Mouse (Mus musculus) midbrain, embryonic 15.5 days (tissue): ENCODE results near the gene Errfi1. TPM values are rescaled to one million over a fixed set of nuclear protein-coding genes. Genes with fewer than 3 reads are reported as not detected.

ENCODE experiments used
- ATAC-seq: fragments of 200-750 bp; cut with Nextera tagmentation; replicated peaks from 2 replicates; pipeline ENCODE4 v1.8.0; 2017; ENCODE audit warnings: moderate TSS enrichment
- H3K27ac ChIP-seq: fragments of 300-500 bp; sonication (generic); 2 replicates; pipeline ENCODE4 v1.5.1; 2015; ENCODE audit warnings: mild to moderate bottlenecking, inconsistent platforms
- H3K27me3 ChIP-seq: fragments of 300-500 bp; sonication (generic); replicated peaks from 2 replicates; pipeline ENCODE4 v1.6.1; 2015; ENCODE audit warnings: inconsistent platforms
- H3K36me3 ChIP-seq: fragments of 300-500 bp; sonication (generic); replicated peaks from 2 replicates; pipeline ENCODE4 v1.6.1; 2015; ENCODE audit warnings: inconsistent platforms
- H3K4me1 ChIP-seq: fragments of 300-500 bp; sonication (generic); 2 replicates; pipeline ENCODE4 v1.6.1; 2015; ENCODE audit warnings: inconsistent platforms
- H3K4me2 ChIP-seq: fragments of 300-500 bp; sonication (generic); 2 replicates; pipeline ENCODE4 v1.6.1; 2015; ENCODE audit warnings: inconsistent platforms, mild to moderate bottlenecking, moderate library complexity
- H3K4me3 ChIP-seq: fragments of 300-500 bp; sonication (generic); 2 replicates; pipeline ENCODE4 v1.5.1; 2015; ENCODE audit warnings: mild to moderate bottlenecking, inconsistent platforms
- H3K9ac ChIP-seq: fragments of 300-500 bp; sonication (generic); 2 replicates; pipeline ENCODE4 v1.6.1; 2015; ENCODE audit warnings: mild to moderate bottlenecking, inconsistent platforms
- H3K9me3 ChIP-seq: fragments of 300-500 bp; sonication (generic); 2 replicates; pipeline ENCODE4 v1.6.1; 2016; ENCODE audit warnings: inconsistent platforms
- WGBS: fragments of 180-500 bp; shearing (Covaris S2); methylation state at CpG from one replicate; pipeline ENCODE4 v1.1.7; 2015; ENCODE audit warnings: mixed read lengths; 5-methylcytosine and 5-hydroxymethylcytosine counted together
- polyA plus RNA-seq: library from polyadenylated mRNA; unstranded; fragments of >200 nt; fragmentation: Nextera tagmentation; extraction: Ambion mirVana; gene quantifications from 2 replicates; pipeline ENCODE4 v1.2.1, GENCODE M21; 2015

Gene Errfi1
- polyA plus RNA-seq = 25.6 and 26.4 TPM in 2 replicates

DNA sequence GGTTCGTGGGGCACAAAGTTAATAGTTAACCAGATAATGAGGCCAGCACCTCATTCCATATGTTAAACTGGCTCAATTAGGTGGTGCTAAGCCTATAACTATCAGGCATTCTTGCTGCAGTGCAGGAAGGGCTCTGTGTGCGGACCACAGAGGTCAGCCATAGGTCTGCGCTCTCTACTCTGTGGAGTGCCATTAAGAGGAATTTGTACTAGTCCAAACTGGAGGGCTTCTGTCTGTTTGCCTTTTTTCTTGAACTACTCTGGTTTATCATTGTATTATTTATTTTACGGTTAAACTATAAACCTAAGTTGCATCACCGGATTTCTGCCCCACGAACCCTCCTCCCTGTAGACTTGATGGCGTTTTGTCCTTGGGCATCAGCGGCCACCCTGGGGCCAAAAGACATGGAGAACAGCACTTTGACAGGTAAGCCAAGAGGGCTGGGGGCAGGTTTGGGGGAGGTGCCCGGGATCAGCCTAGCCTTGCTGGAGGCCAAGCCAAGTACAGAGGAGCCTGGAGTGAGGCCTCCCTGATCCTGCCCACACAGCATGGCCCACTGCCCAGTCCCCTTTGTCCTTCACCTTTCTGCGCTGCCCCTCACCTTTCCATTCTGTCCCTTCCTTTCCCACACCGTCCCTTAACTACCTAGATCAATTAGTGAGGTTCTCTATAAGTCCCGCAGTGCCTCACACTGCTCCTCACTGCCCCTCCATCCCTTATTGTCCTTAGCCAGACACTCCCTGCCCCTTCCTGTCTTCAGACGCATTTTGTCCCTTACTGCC lies at the start of gene Errfi1:
Gene Errfi1, plus strand, starts transcription at position 240 of the 782 bp plus-strand sequence.
- Histone ChIP-seq H3K27ac (peak within 1 kb of the TSS; percentile 98), H3K4me2 (peak within 1 kb of the TSS; percentile 81), H3K4me1 (peaks cover 18% of the 10 kb centered on the region), H3K27me3 (no peaks in the 10 kb centered on the region), H3K4me3 (peak within 1 kb of the TSS; percentile 89), H3K9me3 (no peaks in the 10 kb centered on the region), H3K36me3 (no peaks in the 10 kb centered on the region), H3K9ac (peak within 1 kb of the TSS; percentile 47)
- 56% methylated on average over 13 of the region's 13 CpGs for WGBS
- peak; percentile 34 for ATAC-seq

DNA sequence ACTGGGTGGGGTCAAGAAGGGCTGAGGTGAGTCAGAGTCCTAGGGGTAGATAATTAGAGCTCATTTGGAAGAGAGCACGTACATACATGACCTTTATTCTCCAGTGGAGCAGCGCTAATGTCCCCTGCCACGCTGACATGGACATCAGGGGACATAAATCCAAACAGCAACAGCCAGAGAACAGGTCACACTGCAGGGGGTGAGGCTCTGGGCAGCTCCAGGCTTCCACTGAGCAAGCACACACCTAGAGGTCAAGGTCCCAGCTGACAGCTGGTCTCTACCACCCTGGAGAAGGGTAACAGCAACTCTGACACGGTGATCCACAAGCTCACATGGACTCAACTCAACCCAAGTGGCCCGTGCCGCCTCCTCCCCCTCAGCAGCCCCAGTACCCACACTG lies 49.5 kb upstream of the Errfi1 start:
- H3K27me3 ChIP-seq = no peaks in the 10 kb centered on the region
- no peak for ATAC-seq
- H3K4me3 ChIP-seq = no peak overlapping the region
- 84% methylated on average over 6 of the region's 6 CpGs for WGBS
- no peaks in the 10 kb centered on the region for H3K4me1 ChIP-seq
- no peaks in the 10 kb centered on the region for H3K9me3 ChIP-seq
- H3K4me2 ChIP-seq = no peak overlapping the region
- no peak overlapping the region for H3K9ac ChIP-seq
- no peaks in the 10 kb centered on the region for H3K36me3 ChIP-seq
- H3K27ac ChIP-seq = no peak overlapping the region

DNA sequence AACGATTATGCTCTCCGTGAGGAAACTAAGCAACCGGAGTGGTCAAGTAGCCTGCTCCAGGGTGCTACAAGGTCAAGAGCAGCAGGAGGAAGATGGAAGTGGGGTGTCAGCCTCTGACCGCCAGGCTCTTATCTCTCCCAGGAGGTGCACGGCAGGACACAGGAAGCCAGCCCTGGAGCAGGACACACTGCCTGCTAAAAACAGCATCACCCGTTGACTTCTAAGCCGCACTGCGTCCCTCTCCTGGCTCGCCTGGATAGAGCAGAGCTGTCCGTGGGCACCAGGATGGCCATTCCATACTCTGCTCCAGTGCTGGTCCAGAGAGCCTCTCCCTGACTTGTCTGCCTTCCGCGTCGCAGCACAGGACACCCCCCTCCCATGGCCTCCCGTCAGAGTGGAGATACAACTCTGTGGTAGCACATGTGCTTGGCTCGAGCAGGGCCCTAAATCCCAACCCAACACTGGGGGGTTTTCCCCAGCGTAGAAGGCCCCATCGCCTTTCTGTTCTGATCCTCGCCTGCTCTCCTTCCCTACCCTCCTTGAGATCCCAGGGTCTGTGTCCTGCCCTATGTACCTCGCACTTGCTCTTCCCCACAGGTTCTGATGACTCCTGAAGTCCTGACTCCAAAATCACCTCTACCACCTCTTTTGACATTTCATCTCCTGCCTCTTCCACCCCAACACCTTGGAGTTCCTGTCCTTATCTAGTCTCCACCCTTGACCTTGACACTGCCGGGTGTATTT lies 45.8 kb upstream of the Errfi1 start:
- H3K27me3 ChIP-seq = no peaks in the 10 kb centered on the region
- no peak overlapping the region for H3K4me3 ChIP-seq
- H3K9ac ChIP-seq = no peak overlapping the region
- H3K4me1 ChIP-seq = no peaks in the 10 kb centered on the region
- H3K36me3 ChIP-seq = no peaks in the 10 kb centered on the region
- ATAC-seq = no peak
- no peak overlapping the region for H3K4me2 ChIP-seq
- WGBS = 88% methylated on average over 20 of the region's 20 CpGs
- no peaks in the 10 kb centered on the region for H3K9me3 ChIP-seq
- H3K27ac ChIP-seq = no peak overlapping the region

DNA sequence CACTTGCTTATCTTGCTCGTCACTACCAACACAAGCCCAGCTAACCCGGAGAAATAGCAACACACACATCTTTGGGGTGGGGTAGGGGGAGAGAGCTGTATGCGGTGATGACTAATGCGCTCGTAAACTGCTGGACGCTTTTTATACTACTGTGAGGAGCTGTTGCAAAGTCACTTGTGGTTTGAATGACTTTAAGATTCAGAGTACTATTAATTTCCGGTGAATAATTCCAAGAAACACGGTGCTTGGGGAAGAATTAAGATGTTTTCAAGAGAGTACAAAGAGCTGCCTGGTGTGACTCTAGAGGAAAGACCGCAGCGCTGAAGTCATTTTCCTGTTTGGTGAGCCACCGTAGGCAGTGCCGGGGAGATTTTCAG lies 45.3 kb upstream of the Errfi1 start:
- H3K36me3 ChIP-seq = no peaks in the 10 kb centered on the region
- no peaks in the 10 kb centered on the region for H3K4me1 ChIP-seq
- no peaks in the 10 kb centered on the region for H3K27me3 ChIP-seq
- no peak overlapping the region for H3K27ac ChIP-seq
- 80% methylated on average over 12 of the region's 12 CpGs for WGBS
- no peak overlapping the region for H3K4me2 ChIP-seq
- H3K9me3 ChIP-seq = no peaks in the 10 kb centered on the region
- H3K4me3 ChIP-seq = no peak overlapping the region
- H3K9ac ChIP-seq = no peak overlapping the region
- ATAC-seq = no peak

DNA sequence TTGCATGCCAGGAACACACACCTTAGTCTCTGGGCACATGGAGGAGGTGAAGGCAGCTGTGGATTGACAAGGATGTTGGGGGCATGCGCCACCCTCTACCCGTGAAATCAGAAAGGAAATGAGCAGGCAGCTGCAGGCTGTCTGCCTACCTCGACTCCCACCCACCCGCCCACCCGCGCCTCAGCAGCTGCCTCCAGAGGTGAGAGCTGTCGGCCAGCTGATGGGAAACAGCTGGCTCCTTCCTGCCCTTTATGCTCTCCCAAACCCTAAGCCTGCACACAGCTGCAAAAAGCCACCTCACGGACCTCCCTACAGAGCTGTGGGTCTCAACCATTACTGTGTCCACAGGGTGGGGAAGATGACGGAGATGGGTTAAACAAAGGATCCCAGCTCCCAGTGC lies 44.4 kb upstream of the Errfi1 start:
- no peak overlapping the region for H3K27ac ChIP-seq
- WGBS = 68% methylated on average over 9 of the region's 9 CpGs
- no peak overlapping the region for H3K4me3 ChIP-seq
- no peak overlapping the region for H3K4me2 ChIP-seq
- H3K9me3 ChIP-seq = no peaks in the 10 kb centered on the region
- H3K9ac ChIP-seq = no peak overlapping the region
- H3K36me3 ChIP-seq = no peaks in the 10 kb centered on the region
- no peaks in the 10 kb centered on the region for H3K4me1 ChIP-seq
- no peak for ATAC-seq
- H3K27me3 ChIP-seq = no peaks in the 10 kb centered on the region

DNA sequence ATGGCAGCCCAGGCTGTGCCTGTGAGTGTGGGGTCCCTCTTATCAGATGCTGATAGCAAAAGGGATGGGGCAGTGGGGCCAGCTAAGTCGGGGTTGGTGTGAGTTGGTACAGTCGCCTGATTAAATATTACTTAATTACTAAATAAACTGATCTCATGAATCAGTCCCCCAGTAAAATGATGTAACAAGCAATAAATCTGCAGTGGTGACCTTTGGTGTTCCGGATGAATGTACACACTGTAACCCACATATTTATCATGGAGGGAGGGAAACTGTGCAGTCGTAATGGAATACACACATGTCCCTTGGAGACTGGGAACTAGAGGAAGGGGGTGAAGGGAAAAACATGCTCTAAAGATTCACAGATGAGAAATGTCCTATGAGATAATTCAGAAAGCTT lies 38.6 kb upstream of the Errfi1 start:
- Histone ChIP-seq H3K4me2 (no peak overlapping the region), H3K9ac (no peak overlapping the region), H3K9me3 (no peaks in the 10 kb centered on the region), H3K4me3 (no peak overlapping the region), H3K36me3 (no peaks in the 10 kb centered on the region), H3K27me3 (no peaks in the 10 kb centered on the region), H3K27ac (no peak overlapping the region), H3K4me1 (no peaks in the 10 kb centered on the region)
- ATAC-seq = no peak
- WGBS = 92% methylated on average over 4 of the region's 4 CpGs

DNA sequence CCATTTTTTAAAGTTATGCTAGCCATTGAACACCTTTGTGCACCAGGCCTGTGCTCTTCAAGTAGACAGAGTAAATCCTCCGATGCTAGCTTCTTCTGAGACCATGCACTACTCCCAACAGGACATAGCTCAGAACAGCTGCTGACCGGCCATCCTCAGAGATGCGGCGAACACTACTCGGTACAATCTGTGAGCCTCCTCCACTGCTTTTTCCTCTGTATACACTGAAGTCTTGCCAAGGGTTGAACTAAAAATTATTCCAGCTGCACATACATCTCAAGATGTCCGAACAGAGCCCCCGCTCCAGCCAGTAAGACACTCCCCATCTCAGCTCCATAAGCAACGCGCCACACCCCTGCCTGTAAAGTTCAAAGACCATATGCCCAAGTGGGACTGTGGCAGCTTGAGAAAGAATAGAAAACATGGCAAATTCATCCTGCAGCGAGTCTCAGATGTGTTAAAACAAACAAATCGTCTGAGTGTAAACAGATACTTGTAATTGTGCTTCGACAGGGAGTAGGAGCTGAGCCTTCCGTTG lies 37.2 kb upstream of the Errfi1 start:
- Histone ChIP-seq H3K27me3 (no peaks in the 10 kb centered on the region), H3K4me2 (no peak overlapping the region), H3K27ac (no peak overlapping the region), H3K9ac (no peak overlapping the region), H3K4me1 (0 out of 2 replicates have a peak, but pooled peaks cover 3% of the 10 kb centered on the region), H3K4me3 (no peak overlapping the region), H3K9me3 (no peaks in the 10 kb centered on the region), H3K36me3 (no peaks in the 10 kb centered on the region)
- ATAC-seq = no peak
- WGBS = 84% methylated on average over 13 of the region's 13 CpGs

DNA sequence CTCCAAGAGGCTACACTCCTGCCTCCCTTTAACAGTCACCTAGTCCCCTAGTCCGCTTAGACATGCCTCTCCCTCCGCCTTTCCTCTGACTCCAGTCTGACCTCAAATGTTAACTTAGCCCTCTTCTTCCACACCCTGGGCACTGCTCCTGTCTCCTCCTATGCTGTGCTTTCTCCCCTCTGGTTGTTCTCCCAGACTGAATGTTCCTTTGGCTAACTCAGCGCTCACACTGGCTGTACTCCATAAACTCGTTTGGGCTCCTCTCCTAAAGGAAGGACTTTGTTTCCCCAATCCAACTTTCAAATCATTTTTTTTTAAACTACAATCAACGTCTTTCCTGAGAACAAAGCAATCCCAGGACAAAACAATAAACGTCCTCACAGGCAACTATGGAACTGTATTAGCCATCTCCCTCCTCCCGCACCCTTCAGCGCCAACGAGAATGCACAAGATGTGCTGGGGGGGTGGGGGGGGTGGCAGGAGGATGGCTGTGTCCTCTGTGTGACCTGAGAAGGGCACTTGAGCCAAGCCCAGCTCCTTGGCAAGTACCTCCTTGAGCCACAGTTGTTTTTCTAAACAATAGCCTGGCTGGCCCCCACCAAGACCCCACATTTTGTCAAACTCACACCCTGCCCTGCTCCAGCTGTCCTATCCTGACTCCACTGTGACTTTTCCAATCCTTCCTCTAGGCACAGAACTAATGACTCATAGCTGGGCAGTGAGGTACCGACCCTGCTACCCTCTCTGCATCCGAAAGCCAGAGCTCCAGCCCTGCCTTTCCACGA lies 34.4 kb upstream of the Errfi1 start:
- H3K9ac ChIP-seq = no peak overlapping the region
- no peaks in the 10 kb centered on the region for H3K9me3 ChIP-seq
- H3K4me1 ChIP-seq = peaks cover 8% of the 10 kb centered on the region
- WGBS = 75% methylated on average over 12 of the region's 12 CpGs
- H3K4me3 ChIP-seq = no peak overlapping the region
- no peak overlapping the region for H3K27ac ChIP-seq
- H3K27me3 ChIP-seq = no peaks in the 10 kb centered on the region
- no peak overlapping the region for H3K4me2 ChIP-seq
- no peak for ATAC-seq
- no peaks in the 10 kb centered on the region for H3K36me3 ChIP-seq

DNA sequence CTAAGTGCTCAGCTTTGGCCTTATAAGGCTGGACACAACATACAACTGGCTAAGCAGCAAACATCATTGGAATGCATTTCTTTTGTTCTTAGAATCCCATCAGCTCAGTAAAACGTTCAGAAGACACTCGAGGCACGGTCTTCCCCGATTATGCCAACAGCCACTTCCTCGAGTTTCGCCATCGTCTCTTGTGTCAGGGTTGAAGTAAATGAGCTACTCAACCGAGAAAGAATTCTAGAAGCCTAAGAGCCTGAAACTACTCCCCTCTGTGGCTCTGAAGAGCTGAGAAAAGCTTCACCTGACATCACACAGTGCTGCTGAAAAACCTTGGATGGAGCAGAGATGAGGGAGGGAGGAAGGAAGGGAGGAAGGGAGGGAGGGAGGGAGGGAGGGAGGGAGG lies 32.3 kb upstream of the Errfi1 start:
- no peaks in the 10 kb centered on the region for H3K27me3 ChIP-seq
- no peak overlapping the region for H3K4me3 ChIP-seq
- H3K9me3 ChIP-seq = no peaks in the 10 kb centered on the region
- no peak for ATAC-seq
- no peak overlapping the region for H3K27ac ChIP-seq
- no peaks in the 10 kb centered on the region for H3K36me3 ChIP-seq
- no peak overlapping the region for H3K9ac ChIP-seq
- WGBS = 69% methylated on average over 8 of the region's 8 CpGs
- no peak overlapping the region for H3K4me2 ChIP-seq
- peaks cover 19% of the 10 kb centered on the region for H3K4me1 ChIP-seq

DNA sequence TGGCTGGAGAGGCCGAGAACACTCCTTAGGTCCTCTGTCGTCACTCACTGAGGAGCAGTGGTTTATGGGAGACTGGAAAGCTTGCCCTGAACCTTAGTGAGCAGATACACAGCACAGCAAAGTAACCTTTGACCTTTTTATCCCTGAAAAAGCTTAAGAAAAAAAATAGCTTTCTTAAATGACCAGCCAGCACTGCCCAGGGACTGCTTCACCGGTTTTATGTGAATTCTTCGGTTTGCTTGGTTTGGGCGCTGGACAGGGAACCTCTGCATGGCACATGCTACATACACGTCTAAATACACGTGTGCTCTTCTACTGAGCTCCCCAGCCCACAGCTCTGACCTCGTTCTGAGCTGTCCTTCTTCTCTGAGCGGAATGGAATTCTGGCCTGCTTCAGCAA lies 31.1 kb upstream of the Errfi1 start:
- no peaks in the 10 kb centered on the region for H3K9me3 ChIP-seq
- no peaks in the 10 kb centered on the region for H3K36me3 ChIP-seq
- H3K27me3 ChIP-seq = no peaks in the 10 kb centered on the region
- H3K4me1 ChIP-seq = peaks cover 19% of the 10 kb centered on the region
- no peak overlapping the region for H3K9ac ChIP-seq
- H3K4me3 ChIP-seq = no peak overlapping the region
- ATAC-seq = no peak
- 70% methylated on average over 9 of the region's 9 CpGs for WGBS
- no peak overlapping the region for H3K4me2 ChIP-seq
- no peak overlapping the region for H3K27ac ChIP-seq

DNA sequence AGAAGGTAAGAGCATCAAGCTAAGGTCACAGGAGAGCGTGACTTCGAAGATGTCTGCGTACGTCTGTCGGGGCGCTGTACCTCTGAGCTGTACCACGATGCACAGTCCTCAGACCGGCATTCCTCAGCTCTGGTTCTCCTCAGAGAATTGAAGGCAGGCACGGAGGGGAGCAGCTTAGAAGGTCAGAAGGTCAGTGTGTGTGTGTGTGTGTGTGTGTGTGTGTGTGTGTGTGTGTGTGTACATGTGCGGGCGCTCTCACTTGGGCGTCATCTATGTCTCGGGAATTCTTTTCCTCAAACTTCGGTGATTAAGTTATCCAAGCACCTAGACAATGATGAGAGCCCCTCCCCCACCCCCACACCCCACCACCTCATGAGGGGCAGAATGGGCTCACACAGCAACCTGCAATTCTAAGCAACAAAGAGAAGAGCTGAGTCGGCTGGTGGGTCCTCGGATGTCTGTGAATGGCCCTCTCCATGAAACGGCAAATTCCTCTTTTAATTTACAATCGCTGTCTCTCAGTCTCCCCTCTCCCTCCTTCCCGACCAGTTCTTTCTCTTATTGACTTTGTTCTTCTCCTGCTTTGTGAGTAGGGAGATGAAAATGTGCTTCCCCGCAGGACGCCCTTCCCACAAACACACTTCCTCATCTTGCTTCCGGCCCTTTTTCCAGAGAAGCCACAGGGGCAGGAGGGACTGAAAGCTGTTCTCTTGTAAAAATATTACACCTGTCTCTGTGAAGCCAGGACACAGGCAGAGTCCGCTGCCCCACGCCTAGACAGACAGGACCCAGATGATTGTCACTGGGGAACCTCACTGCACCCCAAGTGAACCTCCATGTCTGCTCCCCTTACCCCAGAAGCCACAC lies 29.9 kb upstream of the Errfi1 start:
- H3K4me1 ChIP-seq = peaks cover 19% of the 10 kb centered on the region
- H3K9me3 ChIP-seq = no peaks in the 10 kb centered on the region
- H3K36me3 ChIP-seq = no peaks in the 10 kb centered on the region
- no peaks in the 10 kb centered on the region for H3K27me3 ChIP-seq
- H3K27ac ChIP-seq = no peak overlapping the region
- ATAC-seq = no peak
- no peak overlapping the region for H3K4me2 ChIP-seq
- H3K9ac ChIP-seq = no peak overlapping the region
- H3K4me3 ChIP-seq = no peak overlapping the region
- WGBS = 35% methylated on average over 24 of the region's 24 CpGs
